Mouse (Mus musculus): ENCODE measurements around the gene Nos1ap.

The Nos1ap gene

GRCm38 (mm10) chr1:170459896-170460602 is 129.6 kb downstream of the Nos1ap start:
- DNase-seq (ENCODE audit: low spot score), result no peak

- DNase-seq (ENCODE audit: low spot score), result no peak
These were observed 132.0 kb downstream of the Nos1ap start for GRCm38 (mm10) chr1:170457673-170458072.

- no peak for DNase-seq (ENCODE audit: low spot score)
These were observed 133.6 kb downstream of the Nos1ap start for GRCm38 (mm10) chr1:170455910-170456700.

GRCm38 (mm10) chr1:170455387-170455786 is 134.3 kb downstream of the Nos1ap start:
- no peak for DNase-seq (ENCODE audit: low spot score)

GRCm38 (mm10) chr1:170453455-170453854 is 136.2 kb downstream of the Nos1ap start:
- no peak for DNase-seq (ENCODE audit: low spot score)

- DNase-seq (ENCODE audit: low spot score), result no peak
These were observed 141.4 kb downstream of the Nos1ap start for GRCm38 (mm10) chr1:170448244-170448643.

GRCm38 (mm10) chr1:170445458-170445857 is 144.2 kb downstream of the Nos1ap start:
- no peak for DNase-seq (ENCODE audit: low spot score)

GRCm38 (mm10) chr1:170440367-170440766 is 149.3 kb downstream of the Nos1ap start:
- DNase-seq (ENCODE audit: low spot score), result no peak

GRCm38 (mm10) chr1:170438471-170439151 is 151.1 kb downstream of the Nos1ap start:
- DNase-seq (ENCODE audit: low spot score), result no peak

- no peak for DNase-seq (ENCODE audit: low spot score)
These were observed 155.5 kb downstream of the Nos1ap start for GRCm38 (mm10) chr1:170434146-170434545.

- no peak for DNase-seq (ENCODE audit: low spot score)
These were observed 156.0 kb downstream of the Nos1ap start for GRCm38 (mm10) chr1:170433661-170434060.

- DNase-seq (ENCODE audit: low spot score), result no peak
These were observed 157.4 kb downstream of the Nos1ap start for GRCm38 (mm10) chr1:170432288-170432687.

GRCm38 (mm10) chr1:170431312-170431711 is 158.3 kb downstream of the Nos1ap start:
- no peak for DNase-seq (ENCODE audit: low spot score)

GRCm38 (mm10) chr1:170430660-170431059 is 159.0 kb downstream of the Nos1ap start:
- DNase-seq (ENCODE audit: low spot score), result no peak

GRCm38 (mm10) chr1:170429656-170430055 is 160.0 kb downstream of the Nos1ap start:
- DNase-seq (ENCODE audit: low spot score), result no peak

- DNase-seq (ENCODE audit: low spot score), result no peak
These were observed 161.5 kb downstream of the Nos1ap start for GRCm38 (mm10) chr1:170428141-170428540.

- no peak for DNase-seq (ENCODE audit: low spot score)
These were observed 165.3 kb downstream of the Nos1ap start for GRCm38 (mm10) chr1:170424258-170424889.

- DNase-seq (ENCODE audit: low spot score), result no peak
These were observed 166.6 kb downstream of the Nos1ap start for GRCm38 (mm10) chr1:170423048-170423447.

- DNase-seq (ENCODE audit: low spot score), result no peak
These were observed 167.5 kb downstream of the Nos1ap start for GRCm38 (mm10) chr1:170422188-170422587.

GRCm38 (mm10) chr1:170419961-170420360 is 169.7 kb downstream of the Nos1ap start:
- DNase-seq (ENCODE audit: low spot score), result no peak

- DNase-seq (ENCODE audit: low spot score), result no peak
These were observed 171.5 kb downstream of the Nos1ap start for GRCm38 (mm10) chr1:170418131-170418530.

- DNase-seq (ENCODE audit: low spot score), result no peak
These were observed 172.7 kb downstream of the Nos1ap start for GRCm38 (mm10) chr1:170416967-170417366.
